Mouse (Mus musculus): ENCODE measurements around the gene Pitpnm2.

- TF ChIP-seq POLR2A (IDR thresholded peaks at IDR 0.05; ENCODE audit: insufficient read length, low read depth) (no peak), MAX (IDR thresholded peaks at IDR 0.05; ENCODE audit: low read depth) (no peak), TCF3 (IDR thresholded peaks at IDR 0.05; ENCODE audit: insufficient read length, low read depth) (no peak), TCF12 (IDR thresholded peaks at IDR 0.05; ENCODE audit: insufficient read depth, poor library complexity, severe bottlenecking) (no peak), E2F4 (IDR thresholded peaks at IDR 0.05; ENCODE audit: insufficient read depth) (no peak), POLR2AphosphoS2 (IDR thresholded peaks at IDR 0.05; ENCODE audit: insufficient read length, low read depth) (no peak), USF1 (IDR thresholded peaks at IDR 0.05; ENCODE audit: low read depth) (no peak)
Measured at GRCm38 (mm10) chr5:124192726-124193285, 56.8 kb downstream of the Pitpnm2 start.
